Mouse (Mus musculus): ENCODE data around the gene Dkk2.

DNA sequence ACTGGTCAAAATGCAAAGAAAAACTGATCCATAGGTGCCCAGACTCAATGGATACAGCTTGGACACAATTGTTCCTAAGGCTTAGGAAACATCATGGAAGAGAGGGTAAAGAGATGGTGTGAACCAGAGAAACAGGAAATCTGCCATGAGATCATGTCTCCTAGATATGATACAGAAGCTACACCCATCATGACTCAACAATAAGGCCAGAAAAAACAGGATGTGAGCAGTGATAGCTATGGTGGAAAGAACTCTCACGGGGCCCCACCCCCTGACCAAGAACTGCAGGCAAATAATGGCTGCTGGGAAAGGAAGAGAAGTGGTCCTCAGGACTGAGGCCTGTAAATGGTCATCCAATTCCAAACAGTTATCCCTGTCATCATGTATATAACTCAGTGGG, 142.5 kb downstream of the Dkk2 start:
- TF ChIP-seq POLR2A (IDR thresholded peaks at IDR 0.05; ENCODE audit: borderline replicate concordance, insufficient read depth, low read length) (no peak), CTCF (IDR thresholded peaks at IDR 0.05; ENCODE audit: borderline replicate concordance, insufficient read depth, low read depth, low read length) (no peak)

Data from cerebellum, adult 2 months (tissue).